Mouse (Mus musculus): ENCODE measurements at regions not wholly inside any gene's neighbourhood (a gene's known extent, or its start where the extent isn't known, plus 50 kb on each side); places are given as distances from the start of the nearest gene placed in this dataset.

GRCm38 (mm10) chr11:112278566-112278965 is 503.5 kb upstream of the Sox9 start:
- no peaks in the 10 kb centered on the region for H3K9me3 ChIP-seq
- H3K4me1 ChIP-seq, result no peaks in the 10 kb centered on the region
- no peak overlapping the region for H3K27ac ChIP-seq
- no peaks in the 10 kb centered on the region for H3K36me3 ChIP-seq (replicated peaks)
- 73% methylated on average over 1 of the region's 1 CpGs for WGBS
- H3K27me3 ChIP-seq (replicated peaks), result no peaks in the 10 kb centered on the region
- no peak overlapping the region for H3K9ac ChIP-seq
- no peak overlapping the region for H3K4me2 ChIP-seq
- H3K4me3 ChIP-seq, result no peak overlapping the region
- ATAC-seq (replicated peaks), result no peak

- WGBS, result 90% methylated on average over 7 of the region's 7 CpGs
- H3K4me3 ChIP-seq, result no peak overlapping the region
- no peak for ATAC-seq (replicated peaks)
- H3K36me3 ChIP-seq (replicated peaks), result no peaks in the 10 kb centered on the region
- H3K9me3 ChIP-seq, result no peaks in the 10 kb centered on the region
- H3K4me2 ChIP-seq, result no peak overlapping the region
- no peak overlapping the region for H3K27ac ChIP-seq
- H3K9ac ChIP-seq, result no peak overlapping the region
- H3K27me3 ChIP-seq (replicated peaks), result no peaks in the 10 kb centered on the region
- H3K4me1 ChIP-seq, result no peaks in the 10 kb centered on the region
These were observed 499.1 kb upstream of the Sox9 start for GRCm38 (mm10) chr11:112282911-112283310.

GRCm38 (mm10) chr11:112298901-112299341 is 483.1 kb upstream of the Sox9 start:
- no peak for ATAC-seq (replicated peaks)
- WGBS, result 75% methylated on average over 5 of the region's 5 CpGs
- Histone ChIP-seq H3K4me1 (no peaks in the 10 kb centered on the region), H3K36me3 (replicated peaks) (no peaks in the 10 kb centered on the region), H3K27me3 (replicated peaks) (no peaks in the 10 kb centered on the region), H3K27ac (no peak overlapping the region), H3K4me3 (no peak overlapping the region), H3K9ac (no peak overlapping the region), H3K4me2 (no peak overlapping the region), H3K9me3 (no peaks in the 10 kb centered on the region)

GRCm38 (mm10) chr11:112303091-112303490 is 478.9 kb upstream of the Sox9 start:
- WGBS, result 80% methylated on average over 2 of the region's 2 CpGs

GRCm38 (mm10) chr11:112325850-112326249 is 456.2 kb upstream of the Sox9 start:
- H3K9me3 ChIP-seq, result no peaks in the 10 kb centered on the region
- no peak overlapping the region for H3K4me2 ChIP-seq
- no peak for ATAC-seq (replicated peaks)
- H3K27me3 ChIP-seq (replicated peaks), result no peaks in the 10 kb centered on the region
- 87% methylated on average over 4 of the region's 4 CpGs for WGBS
- H3K4me3 ChIP-seq, result no peak overlapping the region
- no peak overlapping the region for H3K9ac ChIP-seq
- H3K27ac ChIP-seq, result no peak overlapping the region
- H3K36me3 ChIP-seq (replicated peaks), result no peaks in the 10 kb centered on the region
- H3K4me1 ChIP-seq, result no peaks in the 10 kb centered on the region

More at GRCm38 (mm10) chr11:112303091-112303490, 478.9 kb upstream of the Sox9 start:
- ATAC-seq (replicated peaks), result no peak
- H3K27ac ChIP-seq, result no peak overlapping the region
- no peaks in the 10 kb centered on the region for H3K27me3 ChIP-seq (replicated peaks)
- H3K4me3 ChIP-seq, result no peak overlapping the region
- H3K9ac ChIP-seq, result no peak overlapping the region
- no peaks in the 10 kb centered on the region for H3K4me1 ChIP-seq
- H3K36me3 ChIP-seq (replicated peaks), result no peaks in the 10 kb centered on the region
- no peak overlapping the region for H3K4me2 ChIP-seq
- H3K9me3 ChIP-seq, result no peaks in the 10 kb centered on the region

- 36% methylated on average over 4 of the region's 4 CpGs for WGBS
- no peak for ATAC-seq (replicated peaks)
These were observed 454.4 kb upstream of the Sox9 start for GRCm38 (mm10) chr11:112327606-112328005.

GRCm38 (mm10) chr11:112345133-112345532 is 436.9 kb upstream of the Sox9 start:
- no peaks in the 10 kb centered on the region for H3K36me3 ChIP-seq (replicated peaks)
- no peaks in the 10 kb centered on the region for H3K9me3 ChIP-seq
- no peak overlapping the region for H3K4me2 ChIP-seq
- H3K4me3 ChIP-seq, result no peak overlapping the region
- H3K9ac ChIP-seq, result no peak overlapping the region
- ATAC-seq (replicated peaks), result no peak
- H3K4me1 ChIP-seq, result no peaks in the 10 kb centered on the region
- 52% methylated on average over 6 of the region's 6 CpGs for WGBS
- no peaks in the 10 kb centered on the region for H3K27me3 ChIP-seq (replicated peaks)
- H3K27ac ChIP-seq, result no peak overlapping the region

More at GRCm38 (mm10) chr11:112327606-112328005, 454.4 kb upstream of the Sox9 start:
- no peak overlapping the region for H3K4me2 ChIP-seq
- H3K36me3 ChIP-seq (replicated peaks), result no peaks in the 10 kb centered on the region
- H3K27ac ChIP-seq, result no peak overlapping the region
- no peaks in the 10 kb centered on the region for H3K4me1 ChIP-seq
- H3K4me3 ChIP-seq, result no peak overlapping the region
- no peak overlapping the region for H3K9ac ChIP-seq
- H3K9me3 ChIP-seq, result no peaks in the 10 kb centered on the region
- no peaks in the 10 kb centered on the region for H3K27me3 ChIP-seq (replicated peaks)

- WGBS, result 37% methylated on average over 3 of the region's 3 CpGs
These were observed 436.4 kb upstream of the Sox9 start for GRCm38 (mm10) chr11:112345586-112345985.

GRCm38 (mm10) chr11:112346089-112346488 is 435.9 kb upstream of the Sox9 start:
- Histone ChIP-seq H3K9ac (no peak overlapping the region), H3K4me3 (no peak overlapping the region), H3K4me1 (no peaks in the 10 kb centered on the region), H3K4me2 (no peak overlapping the region), H3K9me3 (no peaks in the 10 kb centered on the region), H3K36me3 (replicated peaks) (no peaks in the 10 kb centered on the region), H3K27ac (no peak overlapping the region), H3K27me3 (replicated peaks) (no peaks in the 10 kb centered on the region)
- ATAC-seq (replicated peaks), result no peak
- 85% methylated on average over 3 of the region's 3 CpGs for WGBS

More at GRCm38 (mm10) chr11:112345586-112345985, 436.4 kb upstream of the Sox9 start:
- no peaks in the 10 kb centered on the region for H3K4me1 ChIP-seq
- no peak for ATAC-seq (replicated peaks)
- H3K27ac ChIP-seq, result no peak overlapping the region
- no peaks in the 10 kb centered on the region for H3K36me3 ChIP-seq (replicated peaks)
- no peak overlapping the region for H3K9ac ChIP-seq
- no peak overlapping the region for H3K4me3 ChIP-seq
- H3K4me2 ChIP-seq, result no peak overlapping the region
- no peaks in the 10 kb centered on the region for H3K27me3 ChIP-seq (replicated peaks)
- no peaks in the 10 kb centered on the region for H3K9me3 ChIP-seq

- Histone ChIP-seq H3K4me3 (no peak overlapping the region), H3K9ac (no peak overlapping the region), H3K4me2 (no peak overlapping the region), H3K27me3 (replicated peaks) (no peaks in the 10 kb centered on the region), H3K4me1 (no peaks in the 10 kb centered on the region), H3K36me3 (replicated peaks) (no peaks in the 10 kb centered on the region), H3K27ac (no peak overlapping the region), H3K9me3 (no peaks in the 10 kb centered on the region)
- no peak for ATAC-seq (replicated peaks)
- 80% methylated on average over 7 of the region's 7 CpGs for whole genome bisulfite sequencing
These were observed 435.5 kb upstream of the Sox9 start for GRCm38 (mm10) chr11:112346532-112346931.

GRCm38 (mm10) chr11:112355311-112355710 is 426.7 kb upstream of the Sox9 start:
- ATAC-seq (replicated peaks), result no peak
- Histone ChIP-seq H3K27ac (no peak overlapping the region), H3K27me3 (replicated peaks) (no peaks in the 10 kb centered on the region), H3K9me3 (no peaks in the 10 kb centered on the region), H3K36me3 (replicated peaks) (no peaks in the 10 kb centered on the region), H3K4me3 (no peak overlapping the region), H3K4me2 (no peak overlapping the region), H3K9ac (no peak overlapping the region), H3K4me1 (no peaks in the 10 kb centered on the region)
- 90% methylated on average over 3 of the region's 3 CpGs for WGBS

GRCm38 (mm10) chr11:112366715-112367114 is 415.3 kb upstream of the Sox9 start:
- no peak overlapping the region for H3K9ac ChIP-seq
- no peak overlapping the region for H3K4me3 ChIP-seq
- 90% methylated on average over 4 of the region's 4 CpGs for WGBS

GRCm38 (mm10) chr11:112370941-112371340 is 411.1 kb upstream of the Sox9 start:
- 92% methylated on average over 4 of the region's 4 CpGs for WGBS
- Histone ChIP-seq H3K4me2 (no peak overlapping the region), H3K36me3 (replicated peaks) (no peaks in the 10 kb centered on the region), H3K9ac (no peak overlapping the region), H3K4me3 (no peak overlapping the region), H3K4me1 (no peaks in the 10 kb centered on the region), H3K9me3 (no peaks in the 10 kb centered on the region), H3K27me3 (replicated peaks) (no peaks in the 10 kb centered on the region), H3K27ac (no peak overlapping the region)
- ATAC-seq (replicated peaks), result no peak

More at GRCm38 (mm10) chr11:112366715-112367114, 415.3 kb upstream of the Sox9 start:
- Histone ChIP-seq H3K27me3 (replicated peaks) (no peaks in the 10 kb centered on the region), H3K27ac (no peak overlapping the region), H3K4me1 (no peaks in the 10 kb centered on the region), H3K36me3 (replicated peaks) (no peaks in the 10 kb centered on the region), H3K4me2 (no peak overlapping the region), H3K9me3 (no peaks in the 10 kb centered on the region)
- ATAC-seq (replicated peaks), result no peak

All from midbrain, embryonic 15.5 days (tissue).